Mouse (Mus musculus) myocyte (in vitro differentiated cells): ENCODE measurements around the gene Gmnn.

ENCODE experiments used
- CEBPB ChIP-seq: IDR thresholded peaks from 2 replicates; pipeline ENCODE4 v1.6.1; 2011; ENCODE audit warnings: mild to moderate bottlenecking, moderate library complexity; ENCODE audit not compliant: poor library complexity, insufficient read depth, severe bottlenecking
- E2F4 ChIP-seq: IDR thresholded peaks from one replicate; pipeline ENCODE4 v1.6.1; 2011; ENCODE audit warnings: mild to moderate bottlenecking, control low read depth, moderate library complexity; ENCODE audit not compliant: insufficient read depth
- MAX ChIP-seq: IDR thresholded peaks from one replicate; pipeline ENCODE4 v1.6.1; 2011; ENCODE audit warnings: low read depth, mild to moderate bottlenecking, control low read depth
- MYOD1 ChIP-seq, 3 experiments: IDR thresholded peaks; one replicate each; pipeline ENCODE4 v1.6.1; 2011; ENCODE audit warnings: control low read depth in 2 of 3, low read depth in 2 of 3, mild to moderate bottlenecking in 2 of 3, moderate library complexity in 1 of 3; ENCODE audit not compliant: insufficient read length in 2 of 3, control insufficient read depth in 1 of 3
- MYOG ChIP-seq, 3 experiments: IDR thresholded peaks; one replicate each; pipeline ENCODE4 v1.6.1; 2011; ENCODE audit warnings: control low read depth in 2 of 3, low read depth in 2 of 3, mild to moderate bottlenecking in 2 of 3; ENCODE audit not compliant: insufficient read length in 2 of 3, control insufficient read depth in 1 of 3, insufficient read depth in 1 of 3
- POLR2A ChIP-seq: IDR thresholded peaks from one replicate; pipeline ENCODE4 v1.6.1; 2011; ENCODE audit warnings: low read depth, mild to moderate bottlenecking, control low read depth, moderate library complexity; ENCODE audit not compliant: insufficient read length
- POLR2AphosphoS2 ChIP-seq: IDR thresholded peaks from one replicate; pipeline ENCODE4 v1.6.1; 2011; ENCODE audit warnings: low read depth, control low read depth; ENCODE audit not compliant: insufficient read length
- REST ChIP-seq: IDR thresholded peaks from one replicate; pipeline ENCODE4 v1.6.1; 2011; ENCODE audit warnings: mild to moderate bottlenecking, control low read depth, moderate library complexity; ENCODE audit not compliant: insufficient read depth, insufficient read length
- TCF12 ChIP-seq: IDR thresholded peaks from one replicate; pipeline ENCODE4 v1.6.1; 2011; ENCODE audit warnings: mild to moderate bottlenecking, control low read depth; ENCODE audit not compliant: poor library complexity, insufficient read depth, severe bottlenecking
- USF1 ChIP-seq: IDR thresholded peaks from one replicate; pipeline ENCODE4 v1.6.1; 2011; ENCODE audit warnings: low read depth, mild to moderate bottlenecking, control low read depth, moderate library complexity

DNA sequence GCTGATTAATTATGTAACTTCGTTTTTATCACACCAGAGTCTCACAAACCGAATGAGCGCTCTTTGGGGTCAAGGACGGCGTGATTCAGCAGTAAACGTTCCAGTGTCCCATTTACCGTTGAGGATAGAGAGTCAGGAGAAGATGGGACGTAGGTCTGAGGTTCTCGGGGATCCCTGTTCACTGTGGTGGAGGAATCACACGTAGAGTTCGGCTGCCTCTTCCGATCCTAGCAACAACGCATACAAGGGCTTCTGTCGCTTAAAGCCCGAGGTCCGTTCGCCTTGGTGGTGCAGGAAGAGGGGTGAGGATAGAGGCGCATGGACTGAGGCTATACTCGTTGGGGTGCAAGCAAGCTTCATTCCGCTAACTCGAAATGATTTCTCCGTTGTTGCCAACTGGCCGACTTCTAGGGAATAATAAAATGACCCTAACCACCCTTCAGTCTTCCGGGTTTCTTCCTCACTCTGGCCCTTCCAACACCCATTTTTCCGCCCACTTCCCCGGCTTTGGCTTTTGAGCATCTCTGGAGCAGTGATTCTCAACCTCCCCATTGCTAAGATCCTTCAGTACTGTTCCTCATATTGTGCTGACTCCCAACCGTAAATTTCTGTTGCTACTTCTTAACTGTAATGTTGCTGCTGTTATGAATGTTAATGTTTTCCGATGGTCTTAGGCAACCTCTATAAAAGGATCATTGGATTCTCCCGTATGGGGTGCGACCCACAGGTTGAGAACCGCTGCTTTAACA, 38.4 kb upstream of the Gmnn start:
- no peak for TF ChIP-seq MAX
- TF ChIP-seq USF1, result no peak
- TF ChIP-seq REST, result no peak
- TF ChIP-seq POLR2A, result no peak
- TF ChIP-seq CEBPB, result no peak
- no peak for TF ChIP-seq E2F4
- no peak for TF ChIP-seq POLR2AphosphoS2
- no peak for TF ChIP-seq MYOG (IDR thresholded peaks at IDR 0.05; ENCODE audit: control insufficient read depth in 1 of 3, insufficient read depth in 1 of 3, insufficient read length in 2 of 3, low read depth in 2 of 3)
- no peak for TF ChIP-seq TCF12
- no peak for TF ChIP-seq MYOD1 (IDR thresholded peaks at IDR 0.05; ENCODE audit: control insufficient read depth in 1 of 3, insufficient read length in 2 of 3, low read depth in 2 of 3)
